ENCODE assay signal across 8 mouse cellular contexts in genomic region chr11:117967249-117968015, GRCm38 (mm10). TPM values are rescaled to one million over a fixed set of nuclear protein-coding genes. Genes with fewer than 3 reads are reported as not detected.
DNase-seq lines count a peak whose midpoint lies in the region; ATAC-seq lines count a peak whose summit lies in the region.

No protein-coding gene starts in this region.

- no peak overlapping the region for H3K27ac ChIP-seq in brown adipose tissue, adult 24 weeks (replicated peaks; ENCODE audit: low read depth, low read length)
- H3K27ac ChIP-seq in forebrain, embryonic 15.5 days (replicated peaks) = peak overlapping the region; percentile 91; the same call in 1 of the 2 replicates
- no peak overlapping the region for H3K27ac ChIP-seq in liver, embryonic 15.5 days (replicated peaks)

- no peaks in the 10 kb centered on the region for H3K9me3 ChIP-seq in forebrain, embryonic 15.5 days
- no peaks in the 10 kb centered on the region for H3K9me3 ChIP-seq in liver, embryonic 15.5 days (replicated peaks)

- H3K27me3 ChIP-seq in forebrain, embryonic 15.5 days = no peaks in the 10 kb centered on the region
- H3K27me3 ChIP-seq in liver, embryonic 15.5 days = peaks cover 89% of the 10 kb centered on the region

- intact Hi-C loops in left cerebral cortex, postnatal 4 days (cut with DNase I) = no loop called here
- intact Hi-C loops in gastrocnemius, postnatal 14 days (cut with DNase I; ENCODE audit: low total_unique reads) = loop anchor here (5.0 kb wide), 2 partner anchors 55 to 95 kb away; partner anchors contain the start of gene Tha1

- peak overlapping the region; percentile 76 for H3K4me3 ChIP-seq in brown adipose tissue, adult 24 weeks (ENCODE audit: insufficient read depth, low read depth, low read length)
- H3K4me3 ChIP-seq in forebrain, embryonic 15.5 days = peak overlapping the region; percentile 72
- H3K4me3 ChIP-seq in liver, embryonic 15.5 days (replicated peaks) = peak overlapping the region; percentile 75

- 3% methylated on average over 34 of the region's 34 CpGs for WGBS in forebrain, embryonic 15.5 days
- 33% methylated on average over 34 of the region's 34 CpGs for WGBS in liver, embryonic 15.5 days (ENCODE audit: insufficient replicate concordance)

- H3K4me2 ChIP-seq in forebrain, embryonic 15.5 days (replicated peaks) = peak overlapping the region; percentile 97
- peak overlapping the region; percentile 94 for H3K4me2 ChIP-seq in liver, embryonic 15.5 days

- ATAC-seq in forebrain, embryonic 15.5 days (replicated peaks) = no peak
- no peak for ATAC-seq in liver, embryonic 15.5 days (ENCODE audit: insufficient read depth)
- no peak for ATAC-seq in monocyte, adult 5-6 weeks (replicated peaks; ENCODE audit: insufficient number of reproducible peaks, low FRiP score, low TSS enrichment, poor library complexity, severe bottlenecking)
- ATAC-seq in granulocyte monocyte progenitor cell, adult 5-6 weeks (replicated peaks; ENCODE audit: poor library complexity, severe bottlenecking) = no peak

- peak; percentile 86 for DNase-seq in left cerebral cortex, postnatal 4 days
- no peak for DNase-seq in left cerebral cortex, adult 8-10 months (ENCODE audit: low spot score in 2 of 2)
- DNase-seq in gastrocnemius, postnatal 14 days = no peak

- H3K4me1 ChIP-seq in brown adipose tissue, adult 24 weeks (ENCODE audit: control insufficient read depth, insufficient read depth, insufficient read length, low read length) = peaks cover 16% of the 10 kb centered on the region
- peaks cover 67% of the 10 kb centered on the region for H3K4me1 ChIP-seq in forebrain, embryonic 15.5 days
- peaks cover 87% of the 10 kb centered on the region for H3K4me1 ChIP-seq in liver, embryonic 15.5 days (replicated peaks)

- H3K9ac ChIP-seq in forebrain, embryonic 15.5 days (replicated peaks) = peak overlapping the region; percentile 80
- H3K9ac ChIP-seq in liver, embryonic 15.5 days = peak overlapping the region; percentile 78; the same call in 1 of the 2 replicates

- no peaks in the 10 kb centered on the region for H3K36me3 ChIP-seq in forebrain, embryonic 15.5 days
- peaks cover 23% of the 10 kb centered on the region for H3K36me3 ChIP-seq in liver, embryonic 15.5 days (replicated peaks)

RNA-seq across cellular contexts. Expression of gene Socs3, which starts 2.4 kb away (rescaled TPM):
- 1 to 10 TPM; 3.8 to 4.1 TPM for total RNA-seq in left cerebral cortex, postnatal 4 days (2021)
- 1 to 10 TPM; 3.1 to 7.5 (median 3.6) TPM for total RNA-seq in left cerebral cortex, adult 8-10 months (2022)
- polyA plus RNA-seq in brown adipose tissue, adult 24 weeks (2012; ENCODE audit: insufficient read depth, insufficient read length, missing spikeins) = 2.5 and 6.6 TPM in 2 replicates
- 14.2 and 15.1 TPM in 2 replicates for polyA plus RNA-seq in forebrain, embryonic 15.5 days (2015; fragmentation: Nextera tagmentation; extraction: Ambion mirVana)
- polyA plus RNA-seq in liver, embryonic 15.5 days (2015; fragmentation: Nextera tagmentation; extraction: Ambion mirVana) = 7.3 and 7.5 TPM in 2 replicates
- 67.9 to 84.4 TPM (median 70.9 TPM) in 3 replicates for total RNA-seq in monocyte, adult 5-6 weeks (2017)
- total RNA-seq in gastrocnemius, postnatal 14 days (2021) = 1 to 10 TPM; 2.9 to 3.7 TPM
- 0.41 TPM in 1 of 2 replicates, not detected in the other for total RNA-seq in granulocyte monocyte progenitor cell, adult 5-6 weeks (2014; fragmentation: Nextera tagmentation)
- total RNA-seq in granulocyte monocyte progenitor cell, adult 5-6 weeks (2017) = 2.0 and 2.2 TPM in 2 replicates

RNA-seq across cellular contexts. Expression of gene Pgs1, which starts 18.7 kb away (rescaled TPM):
- 10 to 100 TPM; 56.9 to 58.6 TPM for total RNA-seq in left cerebral cortex, postnatal 4 days (2021)
- 10 to 100 TPM; 77.9 to 92.4 (median 82.4) TPM for total RNA-seq in left cerebral cortex, adult 8-10 months (2022)
- 13.1 and 15.3 TPM in 2 replicates for polyA plus RNA-seq in brown adipose tissue, adult 24 weeks (2012; ENCODE audit: insufficient read depth, insufficient read length, missing spikeins)
- 52.9 and 54.3 TPM in 2 replicates for polyA plus RNA-seq in forebrain, embryonic 15.5 days (2015; fragmentation: Nextera tagmentation; extraction: Ambion mirVana)
- 14.6 and 17.6 TPM in 2 replicates for polyA plus RNA-seq in liver, embryonic 15.5 days (2015; fragmentation: Nextera tagmentation; extraction: Ambion mirVana)
- 20.4 to 31.7 TPM (median 30.1 TPM) in 3 replicates for total RNA-seq in monocyte, adult 5-6 weeks (2017)
- total RNA-seq in gastrocnemius, postnatal 14 days (2021) = 10 to 100 TPM; 15.6 to 17.1 TPM
- 43.1 and 44.5 TPM in 2 replicates for total RNA-seq in granulocyte monocyte progenitor cell, adult 5-6 weeks (2014; fragmentation: Nextera tagmentation)
- total RNA-seq in granulocyte monocyte progenitor cell, adult 5-6 weeks (2017) = 18.8 and 23.3 TPM in 2 replicates
